ENCODE assay signal across 7 mouse cellular contexts in genomic region chr11:24079392-24080391, GRCm38 (mm10). TPM values are rescaled to one million over a fixed set of nuclear protein-coding genes. Genes with fewer than 3 reads are reported as not detected.
DNase-seq lines count a peak whose midpoint lies in the region; ATAC-seq lines count a peak whose summit lies in the region.

No protein-coding gene starts in this region.

- no peaks in the 10 kb centered on the region for H3K9me3 ChIP-seq in embryonic facial prominence, embryonic 12.5 days
- H3K9me3 ChIP-seq in midbrain, embryonic 10.5 days (replicated peaks), result no peaks in the 10 kb centered on the region

- H3K4me1 ChIP-seq in embryonic facial prominence, embryonic 12.5 days, result peaks cover 12% of the 10 kb centered on the region; the same call in 1 of the 2 replicates
- H3K4me1 ChIP-seq in midbrain, embryonic 10.5 days, result peaks cover 68% of the 10 kb centered on the region

- H3K27me3 ChIP-seq in embryonic facial prominence, embryonic 12.5 days, result no peaks in the 10 kb centered on the region
- peaks cover 42% of the 10 kb centered on the region for H3K27me3 ChIP-seq in midbrain, embryonic 10.5 days (ENCODE audit: low read depth, poor library complexity, severe bottlenecking)

- H3K9ac ChIP-seq in embryonic facial prominence, embryonic 12.5 days, result peak overlapping the region; percentile 98

- peak overlapping the region; percentile 97 for H3K27ac ChIP-seq in embryonic facial prominence, embryonic 12.5 days
- peak overlapping the region; percentile 94 for H3K27ac ChIP-seq in midbrain, embryonic 10.5 days (replicated peaks)

- no peak for ATAC-seq in embryonic facial prominence, embryonic 12.5 days (ENCODE audit: insufficient number of reproducible peaks, insufficient read depth, low FRiP score, low TSS enrichment)

- peak; percentile 35 for DNase-seq in urinary bladder, adult 2 months (ENCODE audit: low spot score)
- DNase-seq in urinary bladder, postnatal 10 days (ENCODE audit: low spot score), result no peak
- peak; percentile 57 to 59 for DNase-seq in heart, postnatal 10 days
- peak; percentile 63 for DNase-seq in left cerebral cortex, postnatal 4 days
- DNase-seq in midbrain, embryonic 10.5 days (ENCODE audit: low spot score), result peak; percentile 75
- peak; percentile 55 to 68 for DNase-seq in spleen, postnatal 36 days (ENCODE audit: low spot score in 2 of 2)

- H3K36me3 ChIP-seq in embryonic facial prominence, embryonic 12.5 days, result no peaks in the 10 kb centered on the region
- no peaks in the 10 kb centered on the region for H3K36me3 ChIP-seq in midbrain, embryonic 10.5 days

- H3K4me2 ChIP-seq in embryonic facial prominence, embryonic 12.5 days (replicated peaks), result peak overlapping the region; percentile 88

- under 1% methylated on average over 42 of the region's 43 CpGs for WGBS in embryonic facial prominence, embryonic 12.5 days
- WGBS in midbrain, embryonic 10.5 days, result under 1% methylated on average over 43 of the region's 43 CpGs

- peak overlapping the region; percentile 80 for H3K4me3 ChIP-seq in embryonic facial prominence, embryonic 12.5 days
- H3K4me3 ChIP-seq in midbrain, embryonic 10.5 days, result peak overlapping the region; percentile 76

- intact Hi-C loops in heart, postnatal 10 days (cut with DNase I), result loop anchor here (10.0 kb wide), 2 partner anchors 305 to 325 kb away; partner anchors contain the start of gene Rel
- intact Hi-C loops in left cerebral cortex, postnatal 4 days (cut with DNase I), result loop anchor here (5.0 to 10.0 kb wide), 3 partner anchors 1225 to 1778 kb away; no protein-coding TSS in a partner anchor

RNA-seq across cellular contexts. Expression of gene Bcl11a, which starts 1.8 kb away (rescaled TPM):
- 1.3 and 2.4 TPM in 2 replicates for polyA plus RNA-seq in urinary bladder, adult 2 months (2012; rRNA removed)
- polyA plus RNA-seq in embryonic facial prominence, embryonic 12.5 days (2016; fragmentation: Nextera tagmentation; extraction: Ambion mirVana), result 80.5 and 86.3 TPM in 2 replicates
- 1 to 10 TPM; 4.4 to 7.4 TPM for total RNA-seq in heart, postnatal 10 days (2021)
- 100 to 1,000 TPM; 209 to 220 TPM for total RNA-seq in left cerebral cortex, postnatal 4 days (2021)
- 15.8 and 33.2 TPM in 2 replicates for polyA plus RNA-seq in midbrain, embryonic 10.5 days (2016; fragmentation: Nextera tagmentation; extraction: Ambion mirVana)

RNA-seq across cellular contexts. Expression of gene A830031A19Rik, which starts 4.8 kb away (rescaled TPM):
- polyA plus RNA-seq in urinary bladder, adult 2 months (2012; rRNA removed), result not detected in 2 replicates
- polyA plus RNA-seq in embryonic facial prominence, embryonic 12.5 days (2016; fragmentation: Nextera tagmentation; extraction: Ambion mirVana), result not detected in 2 replicates
- total RNA-seq in heart, postnatal 10 days (2021), result not detected
- total RNA-seq in left cerebral cortex, postnatal 4 days (2021), result under 1 TPM; 0.66 to 0.90 TPM
- polyA plus RNA-seq in midbrain, embryonic 10.5 days (2016; fragmentation: Nextera tagmentation; extraction: Ambion mirVana), result not detected in 2 replicates
